Mouse (Mus musculus) kidney, embryonic 14.5 days (tissue): ENCODE measurements around the gene Rims3. TPM values are rescaled to one million over a fixed set of nuclear protein-coding genes. Genes with fewer than 3 reads are reported as not detected.

ENCODE experiments used
- ATAC-seq: fragments of 200-750 bp; cut with Nextera tagmentation; 2 replicates; pipeline ENCODE4 v1.8.0; 2017; ENCODE audit warnings: moderate number of reproducible peaks, mild to moderate bottlenecking, moderate TSS enrichment, moderate library complexity; ENCODE audit not compliant: low FRiP score, low TSS enrichment
- H3K27ac ChIP-seq: fragments of 300-500 bp; sonication (generic); 2 replicates; pipeline ENCODE4 v1.5.1; 2014; ENCODE audit warnings: low read depth, mild to moderate bottlenecking, low read length, moderate library complexity, mixed read lengths
- H3K27me3 ChIP-seq: fragments of 300-500 bp; sonication (generic); 2 replicates; pipeline ENCODE4 v1.6.1; 2014; ENCODE audit warnings: mild to moderate bottlenecking, low read length; ENCODE audit not compliant: control insufficient read depth, insufficient read depth
- H3K36me3 ChIP-seq: fragments of 300-500 bp; sonication (generic); 2 replicates; pipeline ENCODE4 v1.6.1; 2014; ENCODE audit warnings: low read length, mixed read lengths; ENCODE audit not compliant: control insufficient read depth, insufficient read depth
- H3K4me1 ChIP-seq: fragments of 300-500 bp; sonication (generic); 2 replicates; pipeline ENCODE4 v1.6.1; 2014; ENCODE audit warnings: low read length, mixed read lengths; ENCODE audit not compliant: control insufficient read depth, insufficient read depth
- H3K4me2 ChIP-seq: fragments of 300-500 bp; sonication (generic); replicated peaks from 2 replicates; pipeline ENCODE4 v1.6.1; 2014; ENCODE audit warnings: low read depth, mild to moderate bottlenecking, low read length
- H3K4me3 ChIP-seq: fragments of 300-500 bp; sonication (generic); 2 replicates; pipeline ENCODE4 v1.5.1; 2014; ENCODE audit warnings: mild to moderate bottlenecking, low read length
- H3K9ac ChIP-seq: fragments of 300-500 bp; sonication (generic); 2 replicates; pipeline ENCODE4 v1.6.1; 2014; ENCODE audit warnings: low read depth, mild to moderate bottlenecking, low read length, moderate library complexity
- H3K9me3 ChIP-seq: fragments of 300-500 bp; sonication (generic); 2 replicates; pipeline ENCODE4 v1.6.1; 2016; ENCODE audit warnings: low read length; ENCODE audit not compliant: control insufficient read depth
- WGBS: fragments of 180-500 bp; shearing (Covaris S2); extraction: QIAGEN DNeasy Blood & Tissue Kit; methylation state at CpG from one replicate; pipeline ENCODE4 v1.1.7; 2014; 5-methylcytosine and 5-hydroxymethylcytosine counted together
- polyA plus RNA-seq: library from polyadenylated mRNA; unstranded; fragments of >200 nt; fragmentation: Nextera tagmentation; extraction: Ambion mirVana; gene quantifications from 2 replicates; pipeline ENCODE4 v1.2.1, GENCODE M21; 2014

Gene Rims3
- polyA plus RNA-seq, 1 experiment from 2014 or later: 0.31 TPM

GRCm38 (mm10) chr4:120844423-120845082, 10.1 kb upstream of the Rims3 start:
- H3K27ac ChIP-seq: no peak overlapping the region
- H3K4me2 ChIP-seq: no peak overlapping the region
- no peak for ATAC-seq
- no peak overlapping the region for H3K9ac ChIP-seq
- no peak overlapping the region for H3K4me3 ChIP-seq
- H3K4me1 ChIP-seq: no peaks in the 10 kb centered on the region
- no peaks in the 10 kb centered on the region for H3K9me3 ChIP-seq
- 0 out of 2 replicates have a peak, but pooled peaks cover 5% of the 10 kb centered on the region for H3K27me3 ChIP-seq
- 10% methylated on average over 7 of the region's 7 CpGs for WGBS
- no peaks in the 10 kb centered on the region for H3K36me3 ChIP-seq

GRCm38 (mm10) chr4:120845098-120845497, 9.5 kb upstream of the Rims3 start:
- Histone ChIP-seq H3K27ac (no peak overlapping the region), H3K4me3 (no peak overlapping the region), H3K9ac (no peak overlapping the region), H3K27me3 (0 out of 2 replicates have a peak, but pooled peaks cover 5% of the 10 kb centered on the region), H3K36me3 (no peaks in the 10 kb centered on the region), H3K4me2 (no peak overlapping the region), H3K4me1 (no peaks in the 10 kb centered on the region), H3K9me3 (no peaks in the 10 kb centered on the region)
- 77% methylated on average over 4 of the region's 4 CpGs for WGBS
- ATAC-seq: no peak

- Histone ChIP-seq H3K9ac (no peak overlapping the region), H3K4me3 (no peak overlapping the region), H3K4me2 (no peak overlapping the region), H3K36me3 (no peaks in the 10 kb centered on the region), H3K4me1 (no peaks in the 10 kb centered on the region), H3K27me3 (peaks cover 11% of the 10 kb centered on the region; the same call in 1 of the 2 replicates), H3K27ac (no peak overlapping the region), H3K9me3 (no peaks in the 10 kb centered on the region)
- no peak for ATAC-seq
- WGBS: 74% methylated on average over 6 of the region's 6 CpGs
Measured at GRCm38 (mm10) chr4:120848909-120849308, 5.7 kb upstream of the Rims3 start.

GRCm38 (mm10) chr4:120849451-120849850, 5.2 kb upstream of the Rims3 start:
- no peak for ATAC-seq

DNA sequence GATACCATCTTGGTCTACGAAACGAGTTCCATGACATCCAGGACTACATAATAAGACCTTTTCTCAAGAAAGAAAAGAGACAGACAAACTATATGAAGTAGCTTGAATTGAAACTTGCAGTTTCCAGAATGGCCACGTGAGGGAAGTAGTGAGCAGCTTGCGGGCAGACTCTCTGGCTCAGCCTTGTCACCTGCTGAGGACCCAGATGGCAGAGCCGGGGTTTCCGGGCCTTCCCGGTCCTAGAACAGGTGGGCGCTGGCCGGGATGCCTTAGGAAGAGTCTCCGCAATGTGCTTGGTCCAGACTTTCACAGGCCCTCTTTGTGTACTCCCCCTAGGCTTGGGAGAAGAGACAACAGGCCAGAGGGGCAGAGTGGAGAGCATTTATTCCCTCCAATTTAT, 3.7 kb upstream of the Rims3 start:
- WGBS: 4% methylated on average over 10 of the region's 10 CpGs
- ATAC-seq: no peak
- 0 out of 2 replicates have a peak, but pooled peaks cover 4% of the 10 kb centered on the region for H3K4me1 ChIP-seq

More at GRCm38 (mm10) chr4:120849451-120849850, 5.2 kb upstream of the Rims3 start:
- Histone ChIP-seq H3K4me3 (no peak overlapping the region), H3K4me1 (no peaks in the 10 kb centered on the region), H3K9me3 (no peaks in the 10 kb centered on the region), H3K4me2 (no peak overlapping the region), H3K36me3 (no peaks in the 10 kb centered on the region), H3K9ac (no peak overlapping the region), H3K27ac (no peak overlapping the region), H3K27me3 (peaks cover 13% of the 10 kb centered on the region; the same call in 1 of the 2 replicates)
- WGBS: 66% methylated on average over 11 of the region's 11 CpGs

DNA sequence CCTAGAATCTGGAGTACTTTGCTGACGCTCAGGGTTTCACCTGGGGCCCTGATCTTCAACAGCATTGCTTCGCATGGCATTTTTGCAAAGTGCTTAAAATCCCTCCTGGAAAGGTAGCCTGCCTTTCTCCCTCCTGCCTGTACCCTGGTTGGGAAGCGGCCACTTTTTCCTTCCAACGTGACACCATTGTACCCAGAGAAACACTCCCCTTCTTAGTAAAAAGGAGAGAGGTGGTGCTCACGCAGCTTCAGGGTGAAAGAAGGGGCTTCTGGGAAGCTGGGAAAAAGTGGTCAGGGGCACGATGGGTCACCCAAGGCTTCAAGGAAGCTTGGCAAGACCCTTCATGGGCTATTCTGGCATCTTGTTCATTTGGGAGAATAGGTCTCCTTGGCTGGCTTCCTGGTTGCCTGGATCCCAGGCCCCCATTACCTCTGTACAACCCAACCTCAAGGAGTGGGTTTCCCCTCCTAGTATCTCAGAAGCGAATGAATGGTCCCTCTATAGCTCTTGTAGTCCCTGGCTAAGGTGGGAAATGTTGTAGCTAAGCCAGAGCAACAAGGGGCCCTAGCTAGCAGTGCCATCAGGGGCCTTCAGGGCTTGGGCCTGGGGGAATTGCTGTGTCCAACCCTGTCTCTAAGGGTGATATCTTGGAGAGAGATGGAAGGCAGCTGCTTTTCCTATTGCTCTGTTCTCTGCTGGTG, 894 bp downstream of the Rims3 start:
- H3K4me2 ChIP-seq: peak overlapping the region; percentile 97
- no peak overlapping the region for H3K27ac ChIP-seq
- WGBS: 18% methylated on average over 7 of the region's 7 CpGs
- H3K4me3 ChIP-seq: peak overlapping the region; percentile 63
- peaks cover 39% of the 10 kb centered on the region for H3K27me3 ChIP-seq
- ATAC-seq: 0 out of 2 replicates have a peak, but pooled peaks have one; percentile 1
- peak overlapping the region; percentile 69; the same call in 1 of the 2 replicates for H3K9ac ChIP-seq
- H3K4me1 ChIP-seq: 0 out of 2 replicates have a peak, but pooled peaks cover 4% of the 10 kb centered on the region
- H3K9me3 ChIP-seq: no peaks in the 10 kb centered on the region
- no peaks in the 10 kb centered on the region for H3K36me3 ChIP-seq

More for the DNA sequence above, 3.7 kb upstream of the Rims3 start:
- Histone ChIP-seq H3K9me3 (no peaks in the 10 kb centered on the region), H3K27ac (no peak overlapping the region), H3K4me2 (no peak overlapping the region), H3K4me3 (no peak overlapping the region), H3K36me3 (no peaks in the 10 kb centered on the region), H3K9ac (no peak overlapping the region), H3K27me3 (peaks cover 28% of the 10 kb centered on the region)

- Histone ChIP-seq H3K9me3 (no peaks in the 10 kb centered on the region), H3K4me2 (no peak overlapping the region), H3K36me3 (no peaks in the 10 kb centered on the region), H3K27ac (no peak overlapping the region), H3K27me3 (peaks cover 39% of the 10 kb centered on the region), H3K4me1 (0 out of 2 replicates have a peak, but pooled peaks cover 4% of the 10 kb centered on the region), H3K9ac (no peak overlapping the region), H3K4me3 (no peak overlapping the region)
- no peak for ATAC-seq
- 63% methylated on average over 5 of the region's 5 CpGs for WGBS
Measured at GRCm38 (mm10) chr4:120856376-120856775, 1.8 kb downstream of the Rims3 start.

- Histone ChIP-seq H3K27ac (no peak overlapping the region), H3K4me3 (no peak overlapping the region)
- WGBS: 61% methylated on average over 7 of the region's 7 CpGs
Measured at GRCm38 (mm10) chr4:120859865-120860264, 5.2 kb downstream of the Rims3 start.

DNA sequence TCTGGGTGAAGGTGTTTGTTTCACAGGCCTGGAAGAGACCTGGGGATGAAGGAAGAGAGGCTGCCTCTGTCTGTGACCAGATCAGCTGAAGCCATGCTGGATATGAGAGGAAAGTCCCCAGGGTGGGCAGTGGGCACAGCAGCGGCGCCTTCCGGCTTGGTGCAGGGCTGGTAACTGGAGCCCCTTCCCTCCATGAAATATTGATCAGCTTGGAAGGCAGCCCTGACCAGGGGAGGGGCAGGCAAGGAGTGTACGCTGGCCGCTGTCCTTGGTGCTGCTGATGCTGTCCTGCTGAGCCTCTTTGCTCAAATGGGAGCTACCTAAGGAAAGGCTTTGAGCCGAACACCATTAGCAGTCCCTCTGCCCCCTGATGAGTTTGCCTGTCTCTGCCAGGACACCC, 11.6 kb downstream of the Rims3 start:
- 0% methylated on average over 6 of the region's 6 CpGs for WGBS
- no peaks in the 10 kb centered on the region for H3K36me3 ChIP-seq
- no peak overlapping the region for H3K4me3 ChIP-seq
- no peaks in the 10 kb centered on the region for H3K27me3 ChIP-seq
- no peak overlapping the region for H3K27ac ChIP-seq
- peak; percentile 89 for ATAC-seq
- no peaks in the 10 kb centered on the region for H3K4me1 ChIP-seq
- no peak overlapping the region for H3K9ac ChIP-seq
- H3K9me3 ChIP-seq: no peaks in the 10 kb centered on the region
- no peak overlapping the region for H3K4me2 ChIP-seq

More at GRCm38 (mm10) chr4:120859865-120860264, 5.2 kb downstream of the Rims3 start:
- Histone ChIP-seq H3K4me2 (no peak overlapping the region), H3K4me1 (0 out of 2 replicates have a peak, but pooled peaks cover 4% of the 10 kb centered on the region), H3K9ac (no peak overlapping the region), H3K9me3 (no peaks in the 10 kb centered on the region), H3K36me3 (no peaks in the 10 kb centered on the region), H3K27me3 (peaks cover 27% of the 10 kb centered on the region)
- no peak for ATAC-seq
